Mouse (Mus musculus) right cerebral cortex, postnatal 14 days (tissue): ENCODE results near the gene Usp7.
A peak's percentile ranks its signal among the peaks of the same experiment; 100 is the strongest.
"Not testable (repeated sequence)": the region's sequence is repeated elsewhere in the genome, so short reads cannot be mapped to it uniquely, and the experiment has no call there.

Experiments
- DNase-seq: peaks from one replicate; pipeline ENCODE4 v3.0.0; 2022

Usp7 gene

DNA sequence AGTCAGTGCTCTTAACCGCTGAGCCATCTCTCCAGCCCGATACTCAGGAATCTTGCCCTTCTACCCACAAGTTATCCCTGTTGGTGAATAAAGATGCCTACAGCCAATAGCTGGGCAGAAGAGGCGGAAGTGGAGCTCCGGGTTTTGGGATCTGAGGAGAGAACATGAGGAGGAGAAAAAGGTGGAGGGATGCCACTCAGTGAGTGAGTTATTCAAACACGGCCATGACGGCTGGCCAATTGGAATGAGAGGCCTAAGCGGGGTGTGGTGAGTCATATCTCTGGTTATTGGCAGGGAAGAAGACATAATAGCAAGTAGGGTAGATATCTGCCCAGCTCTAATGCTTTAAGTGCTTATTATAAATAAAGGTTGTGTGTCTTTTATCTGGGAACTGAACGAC, 43.2 kb downstream of the Usp7 start:
- no peak for DNase-seq

DNA sequence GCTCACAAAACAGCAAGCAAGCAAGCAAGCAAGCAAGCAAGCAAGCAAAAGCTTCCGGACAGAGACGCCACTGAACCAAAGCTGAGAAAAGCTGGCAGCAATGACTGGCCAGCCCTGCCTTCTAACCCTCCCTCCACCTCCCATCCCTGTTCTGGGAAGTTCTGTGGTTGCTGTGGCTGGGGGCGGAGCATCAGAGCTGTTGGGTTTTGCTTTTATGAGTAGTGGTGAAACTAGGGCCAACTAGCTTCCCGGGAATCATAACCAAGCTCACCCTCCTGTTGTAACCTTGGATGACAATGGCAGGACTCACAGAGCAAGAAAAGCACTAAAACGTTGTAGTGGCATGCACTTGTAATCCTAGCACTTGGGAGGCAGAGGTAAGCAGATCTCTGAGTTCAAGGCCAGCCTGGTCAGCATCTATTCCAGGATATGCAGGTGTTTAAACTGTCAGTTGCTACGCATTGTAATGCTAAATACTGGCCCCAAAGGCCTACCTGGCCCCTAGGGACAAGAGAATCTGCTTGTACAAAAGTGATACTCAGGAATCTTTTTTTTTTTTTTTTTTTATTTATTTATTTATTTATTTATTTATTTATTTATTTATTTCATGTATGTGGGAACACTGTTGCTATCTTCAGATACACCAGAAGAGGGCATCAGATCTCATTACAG, 43.8 kb downstream of the Usp7 start:
- no peak for DNase-seq

DNA sequence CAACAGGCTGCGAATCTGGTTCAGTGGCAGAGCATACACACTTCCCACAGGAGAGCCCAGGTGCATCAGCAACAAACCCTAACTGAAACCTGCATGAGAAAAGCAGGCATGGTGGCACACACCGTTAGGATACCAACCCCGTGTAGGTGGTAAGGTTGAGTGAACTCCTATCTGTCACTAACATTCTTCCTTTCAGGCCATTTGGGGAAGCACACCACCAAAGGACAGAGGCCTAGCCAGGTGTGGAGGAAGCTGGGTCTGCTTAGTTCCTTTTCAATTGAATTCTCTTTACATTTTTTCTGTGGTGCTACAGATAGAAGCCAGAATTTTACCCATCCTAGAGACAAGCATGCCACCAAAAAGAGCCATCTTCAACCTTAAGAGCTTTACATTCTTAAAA, 44.3 kb downstream of the Usp7 start:
- no peak for DNase-seq

DNA sequence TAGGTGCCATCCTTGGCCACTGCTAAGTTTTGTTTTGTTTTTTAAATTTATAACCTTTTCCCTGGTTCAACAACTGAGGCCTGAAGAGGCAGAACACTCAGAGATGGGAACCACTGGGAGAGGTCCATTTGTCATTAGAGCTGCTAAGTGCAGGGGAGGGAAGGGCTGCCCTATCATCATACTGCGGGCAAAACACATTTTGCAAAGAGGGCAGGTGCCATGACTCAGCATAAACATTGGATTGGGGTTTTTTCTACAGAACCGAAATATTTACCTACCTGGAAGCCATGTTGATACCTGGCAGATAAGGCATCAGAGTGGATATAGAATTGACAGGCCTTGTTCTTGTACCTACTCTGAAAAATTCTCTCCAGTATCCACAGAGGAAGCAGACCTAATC, 45.6 kb downstream of the Usp7 start:
- no peak for DNase-seq

DNA sequence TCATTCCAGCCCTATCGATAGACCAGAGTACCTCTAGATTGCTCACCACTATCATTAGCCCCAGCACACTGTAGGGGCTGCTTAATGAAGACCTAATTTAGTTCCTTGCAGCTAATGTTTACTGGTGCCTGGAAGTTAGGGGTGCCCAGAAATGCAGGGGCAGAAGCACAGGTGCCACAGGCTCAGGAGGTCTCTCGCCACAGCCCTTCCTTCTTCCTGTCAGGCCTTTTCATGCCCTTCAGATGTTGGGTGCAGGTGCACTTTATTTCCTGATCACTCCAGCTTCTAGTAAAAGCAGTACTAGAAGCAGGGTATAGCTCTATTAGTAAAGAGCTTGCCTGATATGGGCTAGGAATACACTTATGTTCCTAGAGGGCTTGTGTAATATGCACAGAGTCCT, 46.4 kb downstream of the Usp7 start:
- DNase-seq, result no peak

DNA sequence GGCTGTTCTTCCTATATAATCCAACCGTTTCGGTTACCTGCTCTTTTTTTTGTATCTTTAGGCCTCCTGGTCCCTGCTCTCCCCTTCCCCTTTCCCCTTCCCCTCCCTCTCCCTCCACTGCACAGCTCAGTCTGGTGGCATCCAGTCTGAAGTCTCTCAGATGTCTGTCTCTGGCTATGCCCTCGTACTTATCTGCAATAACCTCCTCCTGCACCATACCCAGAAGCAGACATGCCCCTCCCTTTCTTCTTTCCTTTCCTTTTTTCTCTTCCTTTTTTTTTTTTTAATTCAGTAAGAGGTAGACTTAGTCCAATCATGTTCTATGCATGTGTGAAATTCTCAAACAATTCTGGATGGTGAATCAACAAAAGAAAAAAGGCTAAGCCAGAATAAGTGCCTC, 48.1 kb downstream of the Usp7 start:
- no peak for DNase-seq

DNA sequence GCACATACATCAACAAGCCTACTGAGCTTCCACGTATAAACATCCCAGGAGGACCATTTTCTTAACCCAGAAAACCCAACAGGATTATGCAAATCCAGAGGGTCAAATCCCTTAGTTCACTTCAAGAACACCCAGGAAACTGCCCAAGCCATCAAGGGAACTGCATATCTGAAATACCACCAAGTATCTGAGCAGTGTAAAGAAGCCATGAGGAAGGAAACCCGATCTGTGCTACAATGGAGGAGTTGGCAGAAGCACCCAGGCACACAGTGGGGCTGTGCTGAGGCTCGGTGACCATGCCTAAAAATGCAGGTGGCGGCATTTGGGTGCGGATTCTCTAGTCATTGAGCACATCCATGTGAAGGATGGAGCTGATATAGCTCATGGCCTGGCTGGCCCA, 50.4 kb downstream of the Usp7 start:
- no peak for DNase-seq

DNA sequence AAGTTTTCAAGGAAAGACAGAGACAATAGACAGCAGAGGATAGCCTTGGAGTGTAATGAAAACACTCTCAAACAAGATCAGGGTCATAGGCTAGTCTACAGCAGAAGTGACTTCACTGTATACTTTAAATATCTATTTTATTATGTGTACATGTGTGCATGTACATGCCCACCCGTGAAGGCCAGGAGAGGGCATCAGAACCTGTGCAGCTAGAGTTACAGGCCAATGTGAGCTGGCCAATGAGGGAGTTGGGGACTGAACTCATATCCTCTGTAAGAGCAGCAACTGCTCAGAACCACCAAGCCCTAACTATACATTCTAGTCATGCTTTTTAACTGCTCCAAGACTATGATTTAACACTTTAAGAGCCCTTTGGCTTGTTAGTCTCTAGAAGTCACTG, 51.0 kb downstream of the Usp7 start:
- no peak for DNase-seq

DNA sequence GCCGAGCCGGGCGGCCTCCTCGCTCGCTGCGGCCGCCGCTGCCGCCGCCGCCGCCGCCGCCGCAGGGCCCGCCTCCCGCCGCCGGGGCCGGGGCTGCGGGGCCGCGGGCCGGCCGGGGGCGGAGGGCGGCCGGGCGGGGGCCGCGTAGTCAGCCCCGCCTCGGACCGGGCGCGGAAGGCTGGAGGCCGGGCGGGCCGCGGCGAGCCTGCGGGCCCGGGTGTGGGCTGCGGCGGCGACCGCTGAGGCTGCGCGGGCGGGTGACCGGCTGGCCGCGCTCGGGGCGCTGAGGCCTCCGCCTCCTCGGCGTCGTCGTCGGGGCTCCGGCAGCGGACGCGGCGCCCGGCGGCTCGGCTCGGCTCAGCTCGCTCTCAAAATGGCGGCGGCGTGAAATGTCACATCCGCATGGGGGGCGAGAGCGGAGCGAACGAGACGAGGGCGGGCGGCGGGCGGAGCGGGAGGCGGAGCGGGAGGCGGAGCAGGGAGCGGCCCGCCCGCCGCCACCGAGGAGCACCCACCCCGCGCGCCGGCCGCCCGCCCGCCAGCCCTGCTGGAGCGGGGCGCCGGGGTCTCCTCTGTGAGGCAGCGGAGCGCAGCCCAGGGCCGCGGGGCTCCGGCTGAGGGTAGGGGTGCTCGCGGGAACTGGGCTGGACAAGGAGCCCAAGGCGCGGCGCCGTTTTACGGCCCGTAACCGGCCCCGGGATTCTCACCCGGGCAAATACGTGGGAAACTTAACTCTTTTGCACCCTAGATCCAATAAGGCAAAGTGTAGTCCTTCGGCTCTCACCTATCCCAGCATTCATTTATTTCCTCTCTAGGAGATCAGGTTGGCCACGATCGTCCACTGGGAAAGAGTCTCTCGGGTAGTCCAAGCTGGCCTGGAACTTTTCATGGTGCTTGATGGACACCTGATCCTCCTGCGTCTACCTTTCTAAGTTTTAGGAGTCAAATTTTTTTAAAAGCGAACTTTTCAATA, 53.3 kb downstream of the Usp7 start:
- DNase-seq, result peak; percentile 93

DNA sequence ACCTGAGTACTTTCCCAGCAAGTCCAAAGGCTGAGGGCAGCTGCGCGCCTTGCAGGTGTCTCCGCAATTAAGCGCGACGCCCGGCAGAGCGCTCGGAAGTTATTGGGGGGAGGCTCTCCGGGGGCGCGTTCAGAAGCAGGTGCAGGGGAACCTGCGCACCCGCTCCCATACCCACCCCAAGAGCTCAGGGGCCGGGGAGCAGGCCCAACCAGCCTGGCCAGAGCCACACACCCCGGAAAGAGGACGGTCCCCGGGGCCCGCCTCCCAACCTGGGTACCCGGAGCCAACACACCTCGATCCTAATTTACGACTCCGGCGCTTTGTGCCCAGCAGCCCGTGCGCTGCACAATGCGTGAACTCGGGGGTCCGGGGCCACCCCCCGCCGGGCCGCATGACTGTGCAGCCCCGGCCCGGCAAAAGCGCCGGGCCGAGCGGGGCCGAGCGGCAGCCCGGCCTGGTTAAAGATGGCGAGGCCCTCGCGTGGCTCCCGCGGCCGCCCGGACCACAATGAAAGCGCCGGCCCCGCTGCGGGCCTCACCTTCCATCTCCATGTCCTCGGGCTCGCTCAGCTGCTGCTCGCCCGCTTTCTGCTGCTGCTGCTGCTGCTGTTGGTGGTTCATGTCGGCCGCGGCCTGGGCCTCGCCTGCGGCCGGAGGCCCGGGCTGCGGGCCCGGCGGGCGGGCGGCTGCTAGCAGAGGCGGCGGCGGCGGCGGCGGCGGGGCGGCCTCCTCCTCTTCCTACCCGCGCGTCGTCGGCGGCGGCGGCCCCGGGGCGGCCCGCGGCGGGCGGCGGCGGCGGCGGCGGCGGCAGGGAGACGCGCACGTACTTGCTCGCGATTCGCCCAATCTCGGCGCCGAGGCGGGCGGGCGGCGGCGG, 54.2 kb downstream of the Usp7 start:
- peak; percentile 22 for DNase-seq

DNA sequence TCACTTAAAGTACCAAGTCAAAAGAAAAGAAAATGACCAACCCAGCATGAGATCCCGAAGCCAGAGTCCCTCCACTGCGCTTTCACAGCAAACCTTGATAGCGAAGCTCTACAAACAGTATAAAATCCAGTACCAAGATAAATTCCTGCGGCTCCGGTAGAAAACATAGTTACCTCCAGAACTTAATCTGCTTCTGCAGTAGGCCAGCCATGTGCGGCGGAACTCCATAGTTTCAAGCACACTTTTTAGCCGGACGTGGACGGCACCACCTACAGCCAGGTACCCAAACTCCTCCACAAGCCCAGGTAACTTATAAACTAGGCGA, 54.8 kb downstream of the Usp7 start:
- no peak for DNase-seq

DNA sequence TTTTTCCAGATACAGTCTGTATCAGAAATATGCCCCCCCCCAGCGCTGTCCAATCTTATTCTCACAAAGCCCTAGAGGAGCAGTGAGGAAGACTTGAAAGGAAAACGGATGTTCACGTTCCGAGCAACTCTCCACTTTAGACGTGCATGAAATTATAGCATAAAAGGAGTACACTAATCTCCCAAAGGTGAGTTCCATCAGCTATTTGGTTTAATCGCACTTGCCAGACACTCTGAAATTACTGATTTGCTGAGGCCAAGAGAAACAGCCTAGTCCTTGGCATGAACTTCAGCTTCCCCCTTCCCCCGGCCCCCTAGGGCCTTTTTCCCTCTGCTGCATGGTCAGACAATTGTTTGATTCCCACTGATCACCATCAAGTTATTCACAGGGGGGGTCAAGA, 55.4 kb downstream of the Usp7 start:
- no peak for DNase-seq

DNA sequence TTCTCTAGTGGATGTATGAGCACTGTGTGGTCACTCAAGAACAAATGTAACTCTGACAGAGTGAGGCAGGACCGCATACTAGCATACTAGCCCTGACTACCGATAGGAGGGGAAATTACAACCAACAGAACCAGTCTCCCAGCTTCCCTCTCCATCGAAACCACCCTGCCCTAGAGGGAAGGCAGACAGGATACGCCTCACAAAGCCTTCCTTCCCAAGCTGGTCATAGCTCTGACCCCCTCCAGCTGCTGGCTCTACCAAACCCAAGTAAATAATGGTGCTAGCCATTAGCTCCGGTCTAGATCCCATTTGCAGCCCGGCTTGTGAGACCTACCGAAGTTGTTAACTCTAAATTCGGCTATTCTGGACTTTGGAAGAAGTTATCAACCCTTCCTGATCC, 56.1 kb downstream of the Usp7 start:
- DNase-seq, result no peak

DNA sequence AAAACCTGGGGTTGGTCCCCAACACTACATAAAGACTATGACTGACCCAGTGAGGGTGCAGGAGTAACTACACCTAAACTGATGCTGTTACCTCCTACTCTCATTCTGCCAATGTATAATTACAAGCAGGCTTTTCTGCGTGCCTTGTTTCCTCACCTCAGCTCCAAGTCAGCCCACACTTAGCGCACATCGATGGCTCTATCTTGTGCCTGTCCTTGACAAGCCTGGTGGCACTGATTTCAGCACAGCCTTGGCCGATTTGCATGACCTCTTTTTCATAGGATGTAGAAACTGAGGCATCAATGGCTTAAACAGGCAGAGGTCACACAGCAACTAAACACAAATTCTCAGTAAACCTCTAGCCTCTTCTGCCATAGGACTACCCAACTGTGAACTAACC, 57.4 kb downstream of the Usp7 start:
- no peak for DNase-seq

DNA sequence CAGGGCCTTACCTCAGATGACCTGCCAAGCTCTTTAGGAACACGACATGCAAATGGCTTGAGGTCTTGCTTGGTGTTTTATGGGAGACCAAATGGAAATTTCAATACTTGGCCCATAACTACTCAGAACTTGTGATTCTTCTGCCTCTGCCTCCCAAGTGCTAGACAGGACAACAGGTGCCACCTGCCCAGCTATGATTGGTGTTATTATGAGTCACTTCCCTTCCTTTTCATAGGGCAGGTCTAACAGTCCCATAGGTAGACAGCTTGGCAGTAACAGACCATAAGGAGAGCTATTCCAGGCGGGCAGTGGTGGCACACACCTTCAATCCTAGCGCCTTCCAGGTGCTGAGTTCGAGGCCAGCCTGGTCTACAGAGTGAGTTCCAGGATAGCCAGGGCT, 58.5 kb downstream of the Usp7 start:
- no peak for DNase-seq

DNA sequence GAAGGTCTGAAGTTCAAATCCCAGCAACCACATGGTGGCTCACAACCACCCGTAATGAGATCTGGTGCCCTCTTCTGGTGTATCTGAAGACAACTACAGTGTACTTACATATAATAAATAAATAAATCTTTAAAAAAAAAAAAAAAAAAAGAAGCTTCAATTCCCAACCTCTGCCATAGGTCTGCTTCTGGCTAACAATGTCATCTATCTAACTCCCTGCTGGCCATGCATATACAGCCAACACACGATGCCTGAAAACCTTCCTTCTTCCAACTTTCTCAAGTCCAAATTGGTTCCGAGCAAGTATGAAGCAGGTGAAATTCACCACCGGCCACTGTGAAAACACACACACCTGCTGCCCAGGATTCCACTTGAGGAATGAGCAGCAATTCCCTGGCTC, 59.7 kb downstream of the Usp7 start:
- not testable (repeated sequence) for DNase-seq

DNA sequence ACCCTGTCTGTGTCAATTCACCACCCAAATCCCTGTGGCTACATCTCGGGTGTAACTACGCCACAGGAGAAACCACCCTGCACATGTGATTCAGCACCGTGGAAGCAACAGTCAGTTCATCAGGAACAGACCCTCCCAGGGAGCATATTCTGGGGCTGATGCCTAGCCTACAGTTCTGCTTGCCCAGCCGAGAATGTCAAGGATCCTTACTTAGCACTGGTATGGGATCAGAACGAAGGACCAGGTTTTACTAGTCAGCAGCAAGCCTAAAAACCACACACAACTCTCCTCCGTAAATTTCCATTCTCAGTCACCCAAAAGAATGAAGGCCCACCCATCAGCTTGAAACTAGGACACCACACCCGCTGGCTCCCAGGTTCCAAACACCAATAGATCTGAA, 60.5 kb downstream of the Usp7 start:
- no peak for DNase-seq

DNA sequence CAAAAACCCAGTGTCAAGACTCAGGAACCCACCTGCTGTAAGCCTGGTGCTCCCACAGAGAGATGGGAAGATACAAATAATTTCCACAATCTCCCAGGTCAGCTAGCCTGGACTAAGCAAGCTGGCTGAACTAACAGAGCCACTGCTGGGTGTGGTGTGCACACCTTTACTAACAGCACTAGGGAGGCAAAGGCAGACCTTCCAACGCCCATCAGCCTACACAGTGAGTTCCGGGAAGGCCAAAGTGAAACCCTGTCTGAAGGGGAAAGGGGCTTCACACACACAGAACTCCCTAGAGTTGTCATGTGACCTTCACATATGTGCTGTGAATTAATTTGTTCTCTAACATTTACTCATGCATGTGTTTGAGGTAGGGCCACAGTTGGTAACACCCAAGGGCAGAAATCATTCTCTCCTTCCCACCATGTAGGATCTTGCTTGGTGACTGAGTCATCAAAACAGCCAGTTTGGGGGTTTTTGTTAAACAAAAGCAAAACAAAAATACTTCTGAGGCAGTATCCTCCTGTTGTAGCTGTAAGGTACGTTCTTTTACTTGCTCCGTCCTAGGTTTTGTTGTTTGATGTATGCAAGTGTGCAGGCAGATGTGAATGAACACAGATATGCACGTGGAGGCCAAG, 63.9 kb downstream of the Usp7 start:
- DNase-seq, result no peak

DNA sequence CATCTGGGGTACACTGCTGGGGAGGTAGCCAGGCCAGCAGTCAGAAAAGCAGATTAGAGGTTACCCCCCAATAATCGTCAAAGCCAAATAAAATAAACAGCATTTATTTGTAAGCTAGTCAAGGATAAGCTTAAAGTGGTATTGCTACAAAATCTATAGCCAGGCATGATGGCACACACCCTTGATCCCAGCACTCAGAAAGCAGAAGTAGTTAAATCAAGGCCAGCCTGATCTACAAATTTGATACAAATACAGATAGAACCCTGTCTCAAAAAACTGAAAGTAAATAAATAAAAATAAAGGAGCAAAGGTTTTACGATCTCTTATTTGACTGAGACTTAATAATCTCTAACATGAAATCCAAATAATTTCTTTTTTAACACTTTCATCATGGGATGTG, 66.3 kb downstream of the Usp7 start:
- no peak for DNase-seq

DNA sequence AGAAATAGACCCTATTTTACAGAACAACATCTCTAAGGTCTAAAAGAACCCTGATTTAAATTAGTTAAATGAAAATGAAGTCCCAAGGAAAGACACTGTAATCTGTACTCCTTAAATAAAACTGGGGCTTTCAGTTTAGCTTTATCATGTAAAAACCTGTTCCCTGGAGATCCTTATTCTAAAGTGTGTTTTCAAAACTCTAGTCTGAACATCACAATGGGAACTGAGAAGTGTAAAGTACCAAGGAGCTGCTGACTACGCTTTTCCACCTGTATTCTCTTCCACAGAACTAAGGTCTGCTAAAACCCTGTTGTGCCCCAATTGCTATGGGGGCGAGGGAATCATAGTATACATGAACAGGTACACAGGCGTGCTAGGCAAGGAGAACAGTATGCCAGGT, 68.1 kb downstream of the Usp7 start:
- no peak for DNase-seq

DNA sequence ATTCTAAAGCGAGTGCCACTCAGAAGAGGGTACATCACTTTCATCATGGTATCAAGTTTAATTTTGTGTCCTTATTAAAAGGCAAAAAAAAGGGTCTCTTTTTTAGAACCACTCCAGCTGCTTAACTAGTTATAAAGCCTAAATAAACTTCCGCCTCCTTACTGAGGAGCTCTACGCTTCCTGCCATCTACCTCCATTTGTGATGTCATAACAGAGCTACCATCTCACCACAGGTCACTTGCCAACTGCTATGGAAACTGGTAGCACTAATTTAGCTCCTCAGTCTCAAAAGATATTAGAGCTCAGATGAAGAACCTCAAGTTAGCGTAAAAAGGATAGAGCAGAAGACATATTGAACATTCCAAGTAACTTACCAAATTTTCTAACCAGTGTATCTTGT, 71.7 kb downstream of the Usp7 start:
- DNase-seq, result no peak

DNA sequence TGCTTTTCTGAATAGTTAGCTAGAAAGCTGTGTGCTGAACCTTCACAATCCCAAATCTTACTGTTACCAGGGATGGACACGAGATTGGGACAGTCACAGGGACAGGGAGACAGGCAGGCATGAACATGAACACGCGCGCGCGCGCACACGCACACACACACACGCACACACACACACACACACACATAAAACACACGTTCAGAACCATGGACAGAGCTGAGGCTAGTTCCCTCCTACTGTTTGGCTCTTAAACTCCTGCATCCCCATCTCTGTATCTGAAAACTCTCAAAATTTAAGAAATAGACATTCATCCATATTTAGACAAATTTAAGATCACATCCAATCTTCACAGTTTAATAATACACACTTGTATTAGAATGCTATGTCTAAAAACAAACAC, 74.4 kb downstream of the Usp7 start:
- DNase-seq, result no peak

DNA sequence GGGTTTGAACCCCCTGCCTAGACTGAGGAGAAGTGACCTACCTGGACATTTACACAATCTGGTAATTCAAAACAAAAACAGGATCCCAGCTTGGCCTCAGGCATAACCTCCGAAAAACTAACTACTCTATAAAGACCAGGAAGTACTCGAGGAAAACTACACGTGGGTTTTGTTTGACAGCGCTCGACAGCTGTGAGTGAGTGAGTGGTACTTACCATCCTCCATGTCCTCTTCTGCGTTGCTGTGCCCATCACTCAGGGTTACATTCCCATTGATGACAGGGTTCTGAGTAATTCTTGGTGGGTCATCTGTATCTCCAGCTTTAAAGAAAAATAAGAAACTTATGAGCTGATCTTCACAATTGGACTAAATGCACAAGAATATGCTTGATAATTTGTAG, 75.8 kb downstream of the Usp7 start:
- DNase-seq, result no peak
